Mouse (Mus musculus) R1 (cell line): Measurements from ENCODE around the gene Olfr502.
"Not testable (repeated sequence)": the region's sequence is repeated elsewhere in the genome, so short reads cannot be mapped to it uniquely, and the experiment has no call there.

Source experiments
- DNase-seq: peaks from one replicate; pipeline ENCODE4 v3.0.0-alpha.2; 2018; ENCODE audit warnings: low read depth, low spot score

Olfr502 gene

GRCm38 (mm10) chr7:108524965-108525364 is at the start of gene Olfr502:
TSS of gene Olfr502 (minus strand) at chr7:108525065.
- no peak for DNase-seq

DNA sequence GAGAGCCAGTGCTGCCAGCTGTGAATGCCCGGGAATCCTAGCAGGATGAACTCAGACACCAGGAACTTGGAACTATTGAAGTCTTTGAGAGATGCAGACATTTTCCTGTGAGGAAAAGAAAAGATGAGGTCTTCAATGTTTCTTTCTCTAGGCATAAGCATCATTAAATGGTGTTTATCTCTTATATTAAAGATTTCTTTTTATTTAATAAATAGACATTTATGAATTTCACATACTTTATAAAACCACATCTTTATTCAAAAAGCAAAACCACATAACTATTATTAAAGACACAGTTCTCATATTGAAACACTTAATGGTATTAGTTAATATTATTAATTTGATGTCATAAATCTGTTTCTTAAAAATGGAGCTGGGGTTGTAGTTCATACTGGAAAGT is 40.8 kb upstream of the Olfr502 start, which contains the start of gene Olfr504:
Gene Olfr504, minus strand, starts transcription at position 101 of the 400 bp plus-strand sequence.
- DNase-seq, result no peak

DNA sequence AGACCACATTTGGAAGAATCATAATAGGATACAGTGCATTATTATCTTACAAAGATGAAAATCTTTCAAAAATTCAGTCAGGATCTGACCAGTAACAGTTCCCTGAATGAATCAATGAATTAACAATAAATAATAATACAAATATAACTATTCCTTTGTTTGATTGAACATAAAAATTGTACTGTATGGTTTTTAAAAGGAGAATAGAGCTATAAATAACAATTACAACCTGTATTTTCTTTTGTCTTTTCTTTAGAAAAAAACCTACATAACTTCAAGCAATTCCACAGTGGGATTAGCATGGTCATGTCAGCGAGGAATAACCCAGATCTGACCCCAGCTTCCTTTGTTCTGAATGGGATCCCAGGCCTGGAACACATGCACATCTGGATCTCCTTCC is 19.4 kb upstream of the Olfr502 start, which contains the start of gene Olfr503:
Gene Olfr503, plus strand, starts transcription at position 301 of the 400 bp plus-strand sequence.
- not testable (repeated sequence) for DNase-seq

DNA sequence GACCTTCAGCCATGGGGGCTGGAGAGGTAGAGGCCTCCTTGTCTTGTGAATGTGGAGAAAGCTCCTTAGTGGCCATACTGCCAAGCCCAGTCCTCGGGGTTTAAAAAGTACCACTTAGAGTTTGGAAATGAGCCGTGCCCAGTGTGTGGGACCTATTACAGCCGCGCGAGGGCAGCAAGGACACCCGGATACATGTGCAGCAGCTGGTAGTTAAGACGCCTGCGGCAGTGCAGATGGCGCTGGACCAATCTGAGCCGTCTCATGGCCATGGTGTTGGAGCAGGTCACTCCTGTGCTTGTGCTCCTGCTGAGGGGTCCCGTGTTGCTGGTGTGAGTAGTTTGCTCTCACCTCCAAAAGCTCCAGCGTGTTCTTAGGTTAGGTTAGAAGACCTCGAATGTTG is 17.6 kb upstream of the Olfr502 start:
- DNase-seq, result peak; percentile 62
